Mouse (Mus musculus): ENCODE measurements at regions not wholly inside any gene's neighbourhood (a gene's known extent, or its start where the extent isn't known, plus 50 kb on each side); places are given as distances from the start of the nearest gene placed in this dataset.

DNA sequence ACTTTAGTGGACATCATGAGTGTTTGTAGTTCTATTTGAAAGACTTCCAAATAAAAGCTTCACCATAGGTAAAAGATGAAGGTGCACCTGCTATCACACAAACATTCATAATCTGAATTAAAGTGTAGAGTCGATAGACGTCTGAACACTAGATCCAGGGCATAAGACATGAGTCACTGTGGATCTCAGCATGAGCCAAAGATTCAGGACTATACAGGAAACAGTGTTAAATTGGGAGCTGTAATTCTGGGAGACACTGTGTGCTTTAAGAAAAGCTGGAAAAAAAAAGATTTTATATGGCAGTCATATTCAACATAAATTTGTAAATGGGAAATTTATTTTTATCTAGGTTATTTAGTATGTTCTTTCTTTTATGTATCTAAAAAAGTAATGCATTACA is 160.5 kb downstream of the Pdha2 start:
- no peak overlapping the region for H3K27ac ChIP-seq
- no peaks in the 10 kb centered on the region for H3K9me3 ChIP-seq (ENCODE audit: control insufficient read depth, low read length)
- H3K27me3 ChIP-seq (ENCODE audit: control insufficient read depth, insufficient read depth, low read length), result no peaks in the 10 kb centered on the region
- no peak overlapping the region for H3K9ac ChIP-seq (replicated peaks)
- H3K4me1 ChIP-seq (replicated peaks; ENCODE audit: control insufficient read depth in 2 of 2, insufficient read depth in 2 of 2, low read length in 1 of 2), result no peaks in the 10 kb centered on the region
- H3K4me3 ChIP-seq (ENCODE audit: insufficient read depth in 1 of 2, low read depth in 2 of 2, low read length in 2 of 2), result no peak overlapping the region
- DNase-seq (ENCODE audit: low read depth in 3 of 3, low spot score in 3 of 3), result no peak
- H3K36me3 ChIP-seq (replicated peaks; ENCODE audit: control insufficient read depth, insufficient read depth, low read depth), result no peaks in the 10 kb centered on the region
- no peak for ATAC-seq (ENCODE audit: insufficient read depth)
- no peak overlapping the region for H3K4me2 ChIP-seq (ENCODE audit: low read depth)
- WGBS (ENCODE audit: insufficient replicate concordance), result 57% methylated on average over 2 of the region's 2 CpGs
- TF ChIP-seq CTCF (IDR thresholded peaks at IDR 0.05; ENCODE audit: low read depth), result no peak
- no peak for TF ChIP-seq EP300 (IDR thresholded peaks at IDR 0.05; ENCODE audit: low read depth)

DNA sequence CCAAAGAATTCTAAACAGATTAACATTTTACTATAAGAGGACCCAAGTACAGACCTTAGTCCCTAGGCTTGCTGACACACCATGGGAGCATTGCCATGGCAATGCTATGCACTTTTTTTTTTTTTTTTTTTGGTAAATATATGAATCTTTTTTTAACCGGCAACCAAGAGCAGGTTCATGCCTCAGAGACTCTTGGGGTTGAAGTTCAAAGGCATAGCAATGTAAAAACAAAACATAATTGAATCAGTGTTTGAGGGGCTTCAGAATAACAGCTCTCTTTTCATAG is 197.9 kb downstream of the Pdha2 start:
- no peak for DNase-seq (ENCODE audit: low read depth in 3 of 3, low spot score in 3 of 3)
- Histone ChIP-seq H3K9ac (replicated peaks) (no peak overlapping the region), H3K36me3 (replicated peaks; ENCODE audit: control insufficient read depth, insufficient read depth, low read depth) (no peaks in the 10 kb centered on the region), H3K27me3 (ENCODE audit: control insufficient read depth, insufficient read depth, low read length) (no peaks in the 10 kb centered on the region), H3K4me1 (replicated peaks; ENCODE audit: control insufficient read depth in 2 of 2, insufficient read depth in 2 of 2, low read length in 1 of 2) (no peaks in the 10 kb centered on the region), H3K27ac (no peak overlapping the region), H3K4me3 (ENCODE audit: insufficient read depth in 1 of 2, low read depth in 2 of 2, low read length in 2 of 2) (no peak overlapping the region), H3K4me2 (ENCODE audit: low read depth) (no peak overlapping the region), H3K9me3 (ENCODE audit: control insufficient read depth, low read length) (no peaks in the 10 kb centered on the region)
- no peak for ATAC-seq (ENCODE audit: insufficient read depth)
- TF ChIP-seq CTCF (IDR thresholded peaks at IDR 0.05; ENCODE audit: low read depth), result no peak
- 68% methylated on average over 1 of the region's 1 CpGs for WGBS (ENCODE audit: insufficient replicate concordance)

DNA sequence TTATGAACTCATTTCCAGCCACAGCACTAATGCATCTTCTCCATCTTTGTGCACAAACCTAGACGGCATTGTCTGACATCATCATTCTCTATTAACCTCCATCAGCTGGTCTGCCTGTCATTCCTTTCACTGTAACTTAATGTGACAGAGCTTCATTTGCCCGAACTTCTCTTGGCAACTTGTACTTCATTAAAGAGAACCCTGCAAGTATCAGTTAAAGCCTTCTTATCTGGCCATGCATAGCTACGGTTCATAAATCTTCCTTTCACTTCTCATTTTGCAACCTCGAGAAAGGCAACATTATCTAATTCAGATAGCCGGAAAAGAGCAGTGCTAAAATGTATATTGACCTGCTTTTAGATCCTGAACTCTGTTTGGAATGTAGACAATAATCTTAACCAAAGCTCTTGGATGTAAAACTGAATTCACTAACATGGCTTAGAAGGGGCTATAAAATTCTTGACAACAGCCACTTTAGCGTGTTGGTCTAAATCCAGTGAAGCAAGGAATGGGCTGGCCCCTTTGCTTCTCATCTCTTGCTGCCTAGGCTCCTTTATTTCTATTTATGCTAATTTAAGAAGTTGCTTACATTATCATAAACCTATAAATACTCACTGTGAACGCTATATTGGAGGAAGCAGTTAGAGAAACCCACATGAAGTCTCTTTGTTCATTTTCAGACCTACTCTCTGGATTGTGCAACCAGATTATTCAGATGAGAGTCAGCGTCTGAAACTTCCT is 198.5 kb downstream of the Pdha2 start:
- no peaks in the 10 kb centered on the region for H3K36me3 ChIP-seq (replicated peaks; ENCODE audit: control insufficient read depth, insufficient read depth, low read depth)
- H3K4me3 ChIP-seq (ENCODE audit: insufficient read depth in 1 of 2, low read depth in 2 of 2, low read length in 2 of 2), result no peak overlapping the region
- ATAC-seq (ENCODE audit: insufficient read depth) (no peak), DNase-seq (ENCODE audit: low read depth in 3 of 3, low spot score in 3 of 3) (no peak)
- H3K27me3 ChIP-seq (ENCODE audit: control insufficient read depth, insufficient read depth, low read length), result no peaks in the 10 kb centered on the region
- H3K9ac ChIP-seq (replicated peaks), result no peak overlapping the region
- 41% methylated on average over 8 of the region's 8 CpGs for WGBS (ENCODE audit: insufficient replicate concordance)
- TF ChIP-seq CTCF (IDR thresholded peaks at IDR 0.05; ENCODE audit: low read depth) (no peak), EP300 (IDR thresholded peaks at IDR 0.05; ENCODE audit: low read depth) (no peak)
- H3K4me2 ChIP-seq (ENCODE audit: low read depth), result no peak overlapping the region
- no peak overlapping the region for H3K27ac ChIP-seq
- no peaks in the 10 kb centered on the region for H3K4me1 ChIP-seq (replicated peaks; ENCODE audit: control insufficient read depth in 2 of 2, insufficient read depth in 2 of 2, low read length in 1 of 2)
- H3K9me3 ChIP-seq (ENCODE audit: control insufficient read depth, low read length), result no peaks in the 10 kb centered on the region

DNA sequence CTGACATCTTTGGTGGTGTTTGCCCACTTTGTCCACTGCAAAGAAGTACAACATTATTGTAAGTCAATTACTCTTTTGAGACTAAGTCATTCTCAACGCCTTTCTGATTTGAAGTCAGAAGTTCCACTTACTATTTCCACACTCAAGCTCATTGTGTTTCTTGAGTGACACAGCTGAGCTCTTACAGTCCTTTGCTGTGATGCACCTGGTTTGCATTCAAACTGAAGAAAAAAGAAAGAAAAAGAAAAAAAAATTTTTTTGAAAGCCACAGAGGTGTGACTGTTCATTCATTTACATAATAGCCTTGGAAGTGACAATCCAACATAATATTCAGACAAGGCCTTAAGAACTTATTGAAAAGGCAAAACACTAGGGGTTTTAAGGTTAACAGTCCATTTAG is 199.2 kb downstream of the Pdha2 start:
- no peaks in the 10 kb centered on the region for H3K36me3 ChIP-seq (replicated peaks; ENCODE audit: control insufficient read depth, insufficient read depth, low read depth)
- 50% methylated on average over 1 of the region's 1 CpGs for WGBS (ENCODE audit: insufficient replicate concordance)
- no peak for TF ChIP-seq CTCF (IDR thresholded peaks at IDR 0.05; ENCODE audit: low read depth)
- no peak for TF ChIP-seq EP300 (IDR thresholded peaks at IDR 0.05; ENCODE audit: low read depth)
- H3K9me3 ChIP-seq (ENCODE audit: control insufficient read depth, low read length), result no peaks in the 10 kb centered on the region
- H3K4me1 ChIP-seq (replicated peaks; ENCODE audit: control insufficient read depth in 2 of 2, insufficient read depth in 2 of 2, low read length in 1 of 2), result no peaks in the 10 kb centered on the region
- no peak for ATAC-seq (ENCODE audit: insufficient read depth)
- no peak overlapping the region for H3K4me3 ChIP-seq (ENCODE audit: insufficient read depth in 1 of 2, low read depth in 2 of 2, low read length in 2 of 2)
- H3K27me3 ChIP-seq (ENCODE audit: control insufficient read depth, insufficient read depth, low read length), result no peaks in the 10 kb centered on the region
- H3K9ac ChIP-seq (replicated peaks), result no peak overlapping the region
- H3K4me2 ChIP-seq (ENCODE audit: low read depth), result no peak overlapping the region
- DNase-seq (ENCODE audit: low read depth in 3 of 3, low spot score in 3 of 3), result no peak
- no peak overlapping the region for H3K27ac ChIP-seq

DNA sequence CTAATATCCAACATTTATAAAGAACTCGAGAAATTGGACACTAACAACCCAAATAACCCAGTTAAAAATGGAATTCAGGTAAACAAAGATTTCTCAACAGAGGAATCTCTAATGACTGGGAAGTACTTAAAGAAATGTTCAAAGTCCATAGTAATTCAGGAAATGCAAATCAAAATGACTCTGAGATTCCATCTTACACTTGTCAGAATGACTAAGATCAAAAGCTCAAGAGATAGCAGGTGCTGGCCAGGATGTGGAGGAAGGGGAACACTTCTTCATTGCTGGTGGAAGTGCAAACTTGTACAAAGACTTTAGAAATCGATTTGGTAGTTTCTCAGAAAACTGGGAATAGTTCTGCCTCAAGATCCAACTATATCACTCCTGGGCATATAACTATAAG is 203.4 kb downstream of the Pdha2 start:
- no peaks in the 10 kb centered on the region for H3K9me3 ChIP-seq (ENCODE audit: control insufficient read depth, low read length)
- ATAC-seq (ENCODE audit: insufficient read depth), result no peak
- TF ChIP-seq EP300 (IDR thresholded peaks at IDR 0.05; ENCODE audit: low read depth), result no peak
- no peak for TF ChIP-seq CTCF (IDR thresholded peaks at IDR 0.05; ENCODE audit: low read depth)
- H3K4me3 ChIP-seq (ENCODE audit: insufficient read depth in 1 of 2, low read depth in 2 of 2, low read length in 2 of 2), result no peak overlapping the region
- no peaks in the 10 kb centered on the region for H3K4me1 ChIP-seq (replicated peaks; ENCODE audit: control insufficient read depth in 2 of 2, insufficient read depth in 2 of 2, low read length in 1 of 2)
- H3K4me2 ChIP-seq (ENCODE audit: low read depth), result no peak overlapping the region
- H3K27ac ChIP-seq, result no peak overlapping the region
- DNase-seq (ENCODE audit: low read depth in 3 of 3, low spot score in 3 of 3), result no peak
- WGBS (ENCODE audit: insufficient replicate concordance), result 45% methylated on average over 2 of the region's 2 CpGs
- H3K27me3 ChIP-seq (ENCODE audit: control insufficient read depth, insufficient read depth, low read length), result no peaks in the 10 kb centered on the region
- no peaks in the 10 kb centered on the region for H3K36me3 ChIP-seq (replicated peaks; ENCODE audit: control insufficient read depth, insufficient read depth, low read depth)
- no peak overlapping the region for H3K9ac ChIP-seq (replicated peaks)
